Mouse (Mus musculus) lung, embryonic 15.5 days (tissue): ENCODE results near the gene Ralb. TPM values are rescaled to one million over a fixed set of nuclear protein-coding genes. Genes with fewer than 3 reads are reported as not detected.

Source experiments
- ATAC-seq: fragments of 200-750 bp; cut with Nextera tagmentation; 2 replicates; pipeline ENCODE4 v1.8.0; 2017; ENCODE audit warnings: moderate number of reproducible peaks, borderline replicate concordance; ENCODE audit not compliant: low FRiP score, low TSS enrichment; ENCODE audit errors: extremely low read depth
- H3K27ac ChIP-seq: fragments of 300-500 bp; sonication (generic); 2 replicates; pipeline ENCODE4 v1.5.1; 2015; ENCODE audit warnings: moderate library complexity, mild to moderate bottlenecking, inconsistent platforms
- H3K27me3 ChIP-seq: fragments of 300-500 bp; sonication (generic); 2 replicates; pipeline ENCODE4 v1.6.1; 2015; ENCODE audit warnings: inconsistent platforms
- H3K36me3 ChIP-seq: fragments of 300-500 bp; sonication (generic); 2 replicates; pipeline ENCODE4 v1.6.1; 2015; ENCODE audit warnings: inconsistent platforms
- H3K4me1 ChIP-seq: fragments of 300-500 bp; sonication (generic); 2 replicates; pipeline ENCODE4 v1.6.1; 2015; ENCODE audit warnings: inconsistent platforms
- H3K4me2 ChIP-seq: fragments of 300-500 bp; sonication (generic); 2 replicates; pipeline ENCODE4 v1.6.1; 2015; ENCODE audit warnings: inconsistent platforms, mild to moderate bottlenecking, moderate library complexity
- H3K4me3 ChIP-seq: fragments of 300-500 bp; sonication (generic); 2 replicates; pipeline ENCODE4 v1.5.1; 2015; ENCODE audit warnings: mild to moderate bottlenecking, inconsistent platforms
- H3K9ac ChIP-seq: fragments of 300-500 bp; sonication (generic); 2 replicates; pipeline ENCODE4 v1.6.1; 2015; ENCODE audit warnings: inconsistent platforms
- H3K9me3 ChIP-seq: fragments of 300-500 bp; sonication (generic); 2 replicates; pipeline ENCODE4 v1.6.1; 2016; ENCODE audit warnings: inconsistent platforms
- WGBS: fragments of 180-500 bp; shearing (Covaris S2); methylation state at CpG from one replicate; pipeline ENCODE4 v1.1.7; 2015; 5-methylcytosine and 5-hydroxymethylcytosine counted together
- polyA plus RNA-seq: library from polyadenylated mRNA; unstranded; fragments of >200 nt; fragmentation: Nextera tagmentation; extraction: Ambion mirVana; gene quantifications from 2 replicates; pipeline ENCODE4 v1.2.1, GENCODE M21; 2015

The Ralb gene
- polyA plus RNA-seq, 1 experiment from 2014 or later, result 264 TPM

DNA sequence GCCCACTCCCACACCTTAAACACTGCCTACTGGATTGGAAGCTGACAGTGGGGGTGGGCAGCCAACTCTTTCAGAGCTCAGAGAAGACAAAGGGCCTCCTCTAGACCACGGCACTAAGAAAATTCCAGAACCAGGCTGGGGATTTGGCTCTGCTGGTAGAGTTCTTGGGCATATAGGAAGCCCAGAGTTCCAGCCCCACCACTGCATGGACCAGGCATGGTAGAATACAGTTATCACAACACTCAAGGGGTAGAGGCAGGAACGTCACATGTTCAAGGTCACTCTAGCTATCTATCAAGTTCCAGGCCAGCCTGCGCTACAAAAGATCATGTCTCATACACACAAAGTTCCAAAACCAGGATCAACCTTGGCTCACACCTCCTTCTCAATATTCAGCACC, 1.4 kb downstream of the Ralb start:
- Histone ChIP-seq H3K27me3 (no peaks in the 10 kb centered on the region), H3K4me1 (peaks cover 54% of the 10 kb centered on the region), H3K27ac (peak overlapping the region; percentile 85; the same call in 1 of the 2 replicates), H3K4me3 (peak overlapping the region; percentile 73), H3K4me2 (peak overlapping the region; percentile 58), H3K9ac (peak overlapping the region; percentile 76), H3K36me3 (peaks cover 15% of the 10 kb centered on the region; the same call in 1 of the 2 replicates), H3K9me3 (no peaks in the 10 kb centered on the region)
- no peak for ATAC-seq
- 40% methylated on average over 3 of the region's 3 CpGs for WGBS

GRCm38 (mm10) chr1:119502729-119503128, 1.9 kb downstream of the Ralb start:
- Histone ChIP-seq H3K27me3 (no peaks in the 10 kb centered on the region), H3K4me1 (peaks cover 52% of the 10 kb centered on the region), H3K36me3 (peaks cover 15% of the 10 kb centered on the region; the same call in 1 of the 2 replicates), H3K4me3 (peak overlapping the region; percentile 73), H3K9ac (peak overlapping the region; percentile 76), H3K9me3 (no peaks in the 10 kb centered on the region), H3K27ac (0 out of 2 replicates have a peak overlapping the region, but pooled peaks have one; percentile 85), H3K4me2 (peak overlapping the region; percentile 58)
- whole genome bisulfite sequencing, result 89% methylated on average over 11 of the region's 11 CpGs
- ATAC-seq, result no peak

GRCm38 (mm10) chr1:119501881-119502280, 2.7 kb downstream of the Ralb start:
- no peak for ATAC-seq
- Histone ChIP-seq H3K36me3 (peaks cover 15% of the 10 kb centered on the region; the same call in 1 of the 2 replicates), H3K9me3 (no peaks in the 10 kb centered on the region), H3K9ac (no peak overlapping the region), H3K27me3 (no peaks in the 10 kb centered on the region), H3K27ac (no peak overlapping the region), H3K4me1 (peaks cover 57% of the 10 kb centered on the region), H3K4me2 (peak overlapping the region; percentile 58; the same call in 1 of the 2 replicates), H3K4me3 (no peak overlapping the region)
- 56% methylated on average over 8 of the region's 8 CpGs for WGBS

DNA sequence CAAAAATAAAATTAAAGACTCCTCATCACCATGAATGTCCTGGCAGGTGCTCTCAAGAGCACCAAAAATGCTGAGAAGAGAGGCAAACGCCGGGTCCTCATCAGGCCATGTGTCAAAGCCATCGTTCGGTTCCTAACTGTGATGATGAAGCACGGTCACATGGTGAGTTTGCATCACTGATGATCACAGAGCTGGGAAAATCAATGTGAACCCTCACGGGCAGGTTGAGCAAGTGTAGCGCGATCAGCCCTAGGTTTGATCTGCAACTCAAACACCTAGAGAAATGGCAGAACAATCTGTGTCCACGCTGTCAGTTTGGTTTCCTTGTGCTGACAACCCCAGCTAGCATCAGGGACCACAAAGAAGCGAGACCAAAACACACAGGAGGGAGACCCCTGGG, 5.1 kb downstream of the Ralb start:
- H3K27me3 ChIP-seq, result no peaks in the 10 kb centered on the region
- peaks cover 43% of the 10 kb centered on the region for H3K4me1 ChIP-seq
- H3K36me3 ChIP-seq, result peaks cover 15% of the 10 kb centered on the region; the same call in 1 of the 2 replicates
- no peaks in the 10 kb centered on the region for H3K9me3 ChIP-seq
- H3K4me2 ChIP-seq, result no peak overlapping the region
- WGBS, result 91% methylated on average over 10 of the region's 10 CpGs
- no peak overlapping the region for H3K27ac ChIP-seq
- no peak overlapping the region for H3K4me3 ChIP-seq
- H3K9ac ChIP-seq, result no peak overlapping the region
- no peak for ATAC-seq

DNA sequence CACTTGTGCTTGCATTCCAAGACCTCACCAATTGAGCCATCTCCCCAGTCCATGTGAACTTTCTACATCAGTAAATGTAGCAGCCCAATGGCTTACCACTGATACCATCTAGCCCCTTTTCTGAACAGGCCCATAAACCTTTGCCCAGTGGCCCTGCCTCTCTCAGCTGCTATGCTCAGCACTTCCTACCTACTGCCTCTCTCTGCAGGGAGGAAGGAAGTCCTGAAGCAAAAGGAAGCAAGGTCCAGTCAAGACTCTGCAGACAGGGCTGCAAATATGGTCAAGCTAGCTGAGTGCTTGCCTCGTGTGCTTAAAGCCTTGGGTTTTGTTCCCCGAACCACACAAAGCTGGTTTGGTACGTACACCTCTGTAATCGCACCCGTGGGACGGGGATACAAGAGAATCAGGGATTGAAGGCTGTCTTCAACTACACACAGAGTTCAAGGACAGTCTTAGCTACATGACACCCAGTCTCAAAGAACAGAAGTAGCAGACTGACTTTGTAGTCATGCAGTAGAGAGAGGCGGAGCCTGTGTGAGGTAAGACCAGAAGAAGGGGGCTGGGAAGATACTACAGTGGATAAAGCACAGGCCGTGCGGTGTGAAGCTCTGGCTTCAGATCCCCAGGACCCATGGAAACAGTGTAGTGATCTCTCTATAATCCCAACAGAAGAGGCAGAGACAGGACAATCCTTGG, 5.9 kb downstream of the Ralb start:
- no peaks in the 10 kb centered on the region for H3K27me3 ChIP-seq
- H3K36me3 ChIP-seq, result peaks cover 15% of the 10 kb centered on the region; the same call in 1 of the 2 replicates
- H3K9me3 ChIP-seq, result no peaks in the 10 kb centered on the region
- peaks cover 48% of the 10 kb centered on the region for H3K4me1 ChIP-seq
- H3K9ac ChIP-seq, result no peak overlapping the region
- 0 out of 2 replicates have a peak overlapping the region, but pooled peaks have one; percentile 12 for H3K27ac ChIP-seq
- H3K4me2 ChIP-seq, result no peak overlapping the region
- no peak for ATAC-seq
- H3K4me3 ChIP-seq, result no peak overlapping the region
- 70% methylated on average over 9 of the region's 9 CpGs for WGBS

GRCm38 (mm10) chr1:119497346-119498004, 7.1 kb downstream of the Ralb start:
- H3K27ac ChIP-seq, result no peak overlapping the region
- H3K9me3 ChIP-seq, result no peaks in the 10 kb centered on the region
- no peak overlapping the region for H3K9ac ChIP-seq
- no peak for ATAC-seq
- H3K4me3 ChIP-seq, result no peak overlapping the region
- 78% methylated on average over 5 of the region's 5 CpGs for WGBS
- peaks cover 15% of the 10 kb centered on the region; the same call in 1 of the 2 replicates for H3K36me3 ChIP-seq
- H3K27me3 ChIP-seq, result no peaks in the 10 kb centered on the region
- peaks cover 51% of the 10 kb centered on the region for H3K4me1 ChIP-seq
- H3K4me2 ChIP-seq, result no peak overlapping the region

DNA sequence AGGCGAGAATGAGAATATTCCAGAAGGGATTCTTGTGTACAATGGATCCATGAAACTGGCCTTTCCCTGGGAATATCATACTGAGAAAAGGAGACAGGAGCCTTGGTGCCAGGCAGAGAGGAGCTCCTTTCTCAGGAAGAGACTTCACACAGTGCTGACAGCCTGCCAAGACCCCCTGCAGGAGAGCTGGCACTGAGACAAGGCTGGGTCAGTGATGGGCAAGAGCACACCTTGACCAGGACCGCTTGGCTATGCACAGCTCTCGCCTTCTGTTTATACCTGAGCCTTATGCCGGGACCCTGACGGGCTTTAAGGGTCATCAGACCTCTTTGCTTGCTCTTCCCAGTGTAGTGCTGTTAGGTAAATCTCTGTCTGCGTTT, 9.2 kb downstream of the Ralb start:
- peaks cover 59% of the 10 kb centered on the region for H3K4me1 ChIP-seq
- no peak overlapping the region for H3K9ac ChIP-seq
- WGBS, result 91% methylated on average over 6 of the region's 6 CpGs
- ATAC-seq, result no peak
- no peak overlapping the region for H3K4me3 ChIP-seq
- H3K27ac ChIP-seq, result no peak overlapping the region
- H3K36me3 ChIP-seq, result no peaks in the 10 kb centered on the region; the same call in 1 of the 2 replicates
- no peak overlapping the region for H3K4me2 ChIP-seq
- H3K9me3 ChIP-seq, result no peaks in the 10 kb centered on the region
- no peaks in the 10 kb centered on the region for H3K27me3 ChIP-seq

GRCm38 (mm10) chr1:119494712-119495395, 9.7 kb downstream of the Ralb start:
- Histone ChIP-seq H3K4me1 (peaks cover 60% of the 10 kb centered on the region), H3K27me3 (no peaks in the 10 kb centered on the region), H3K4me2 (no peak overlapping the region), H3K9ac (no peak overlapping the region), H3K36me3 (no peaks in the 10 kb centered on the region; the same call in 1 of the 2 replicates), H3K4me3 (no peak overlapping the region), H3K9me3 (no peaks in the 10 kb centered on the region), H3K27ac (no peak overlapping the region)
- WGBS, result 91% methylated on average over 9 of the region's 9 CpGs
- ATAC-seq, result no peak

DNA sequence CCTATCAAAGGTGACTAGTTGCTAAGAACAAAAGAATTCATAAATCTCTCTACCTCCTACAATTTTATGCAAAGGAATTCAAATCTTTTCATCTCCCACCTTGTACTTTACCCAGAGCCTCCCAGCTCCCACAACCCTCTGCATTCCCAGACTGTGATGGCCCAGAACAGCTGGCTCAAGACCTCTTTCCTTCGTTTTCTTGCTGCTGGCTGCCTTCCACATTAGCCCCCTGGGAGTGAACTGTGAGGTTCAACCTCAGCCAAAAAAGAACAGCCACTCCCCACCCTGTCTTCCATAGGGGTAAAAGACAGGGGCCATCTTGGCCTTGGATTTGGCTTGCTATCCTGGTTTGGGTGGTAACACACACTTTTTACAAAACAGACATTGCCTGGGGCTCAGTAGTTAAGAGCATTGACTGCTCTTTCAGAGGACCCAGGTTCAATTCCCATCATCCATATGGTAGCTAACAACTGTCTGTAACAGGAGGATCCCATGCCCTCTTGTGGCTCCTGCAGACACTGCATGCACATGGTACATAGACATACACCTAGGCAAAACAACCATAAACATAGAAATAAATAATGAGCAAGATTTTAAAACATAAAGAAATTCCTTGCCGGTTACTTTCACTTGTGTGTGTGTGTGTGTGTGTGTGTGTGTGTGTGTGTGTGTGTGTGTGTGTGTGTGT, 10.4 kb downstream of the Ralb start:
- no peaks in the 10 kb centered on the region for H3K9me3 ChIP-seq
- WGBS, result 59% methylated on average over 2 of the region's 2 CpGs
- no peaks in the 10 kb centered on the region for H3K27me3 ChIP-seq
- H3K9ac ChIP-seq, result no peak overlapping the region
- 0 out of 2 replicates have a peak overlapping the region, but pooled peaks have one; percentile 8 for H3K27ac ChIP-seq
- H3K4me2 ChIP-seq, result no peak overlapping the region
- peak; percentile 39; the same call in 1 of the 2 replicates for ATAC-seq
- H3K36me3 ChIP-seq, result no peaks in the 10 kb centered on the region; the same call in 1 of the 2 replicates
- peaks cover 65% of the 10 kb centered on the region for H3K4me1 ChIP-seq
- no peak overlapping the region for H3K4me3 ChIP-seq

DNA sequence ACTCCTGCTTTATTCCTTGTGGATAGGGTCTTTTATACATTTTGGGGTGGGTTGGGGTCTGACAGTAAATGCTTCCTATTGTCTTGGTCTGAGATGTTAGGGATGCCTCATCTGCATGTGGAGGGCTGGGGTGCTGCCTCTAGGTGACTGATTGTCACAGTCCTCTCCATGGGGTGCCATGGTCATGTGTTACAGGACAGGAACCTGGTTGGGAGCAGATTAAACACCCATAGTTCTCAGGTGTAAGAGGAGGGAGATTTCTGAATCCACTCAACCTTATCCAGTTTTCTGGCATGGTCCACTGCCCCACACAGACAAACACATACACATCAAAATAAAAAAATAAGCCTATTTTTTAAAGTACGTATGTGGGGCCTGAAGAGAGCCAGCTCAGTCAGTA, 12.1 kb downstream of the Ralb start:
- H3K9ac ChIP-seq, result 0 out of 2 replicates have a peak overlapping the region, but pooled peaks have one; percentile 26
- WGBS, result 50% methylated on average over 1 of the region's 1 CpGs
- no peaks in the 10 kb centered on the region for H3K27me3 ChIP-seq
- H3K4me2 ChIP-seq, result peak overlapping the region; percentile 41; the same call in 1 of the 2 replicates
- H3K36me3 ChIP-seq, result no peaks in the 10 kb centered on the region
- H3K9me3 ChIP-seq, result no peaks in the 10 kb centered on the region
- H3K4me3 ChIP-seq, result no peak overlapping the region
- peaks cover 63% of the 10 kb centered on the region for H3K4me1 ChIP-seq
- H3K27ac ChIP-seq, result peak overlapping the region; percentile 72
- 0 out of 2 replicates have a peak, but pooled peaks have one; percentile 1 for ATAC-seq

DNA sequence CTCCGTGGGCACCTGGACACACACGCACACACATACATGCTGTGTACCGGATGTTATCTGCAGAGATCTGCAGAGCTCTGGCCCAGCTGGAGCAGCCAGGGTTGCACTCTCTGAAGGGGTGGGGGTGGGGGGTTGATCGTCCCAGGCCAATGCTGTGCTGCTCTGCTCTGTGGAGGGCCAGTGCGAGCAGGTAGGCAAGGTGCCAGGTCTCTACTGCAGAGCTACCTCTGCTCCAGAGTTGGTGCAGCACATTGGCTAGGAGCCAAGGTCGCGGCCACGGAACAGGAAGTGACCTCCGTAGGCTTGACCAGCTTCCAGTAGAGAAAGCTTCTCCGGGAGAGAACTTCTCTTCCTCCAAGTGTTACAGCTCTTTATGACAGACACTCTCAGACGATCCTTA, 12.5 kb downstream of the Ralb start:
- H3K27ac ChIP-seq, result peak overlapping the region; percentile 72
- H3K27me3 ChIP-seq, result no peaks in the 10 kb centered on the region
- H3K9me3 ChIP-seq, result no peaks in the 10 kb centered on the region
- 0 out of 2 replicates have a peak overlapping the region, but pooled peaks have one; percentile 26 for H3K9ac ChIP-seq
- 0 out of 2 replicates have a peak overlapping the region, but pooled peaks have one; percentile 1 for H3K4me3 ChIP-seq
- WGBS, result 12% methylated on average over 11 of the region's 11 CpGs
- no peaks in the 10 kb centered on the region for H3K36me3 ChIP-seq
- peak; percentile 76 for ATAC-seq
- H3K4me1 ChIP-seq, result peaks cover 61% of the 10 kb centered on the region
- H3K4me2 ChIP-seq, result peak overlapping the region; percentile 41
